Mouse (Mus musculus) embryo, embryonic 10.5 days (tissue): Measurements from ENCODE around the gene Acsm1.
A peak's percentile ranks its signal among the peaks of the same experiment; 100 is the strongest.

Source experiments
- DNase-seq: peaks from one replicate; pipeline ENCODE4 v3.0.0-alpha.2; 2015; ENCODE audit warnings: low spot score

The Acsm1 gene

DNA sequence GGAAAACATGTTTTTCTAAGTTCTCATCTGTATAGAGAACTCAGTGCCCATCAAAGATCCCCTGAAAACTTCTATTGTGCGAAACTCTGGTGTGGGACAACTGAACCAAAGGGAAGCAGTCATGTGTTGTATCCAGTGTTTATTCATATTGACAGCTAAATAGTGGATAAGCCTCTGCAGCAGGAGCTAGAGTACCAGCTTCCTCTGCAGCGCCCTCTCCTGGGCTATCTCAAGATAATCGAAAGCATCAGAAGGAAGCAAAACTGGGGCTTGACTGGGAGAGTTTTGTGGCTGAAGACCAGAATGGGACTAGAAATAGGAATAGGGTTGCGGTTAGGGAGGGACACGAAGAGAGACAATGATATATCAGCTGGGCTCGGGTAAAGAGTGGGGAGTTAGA lies 64.1 kb downstream of the Acsm1 start:
- peak; percentile 21 for DNase-seq

DNA sequence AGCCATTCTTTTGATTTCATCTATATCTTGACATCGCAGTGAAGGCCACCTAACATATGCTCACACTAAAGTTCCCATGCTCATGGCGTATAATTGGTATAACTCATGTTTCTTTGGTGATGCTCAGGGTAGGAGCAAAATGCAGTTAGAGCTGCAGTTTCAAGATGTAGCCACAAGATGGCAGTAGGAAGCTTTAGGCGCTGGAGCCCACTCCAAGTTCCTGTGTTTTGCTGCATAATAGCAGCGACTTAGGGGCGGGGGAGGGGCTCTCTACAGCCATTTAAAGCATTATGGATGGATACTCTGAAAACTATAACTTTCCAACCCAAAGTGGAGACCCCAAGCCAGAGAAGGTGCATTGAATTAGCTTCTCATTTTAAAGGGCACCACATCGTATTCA lies 66.6 kb downstream of the Acsm1 start:
- peak; percentile 82 for DNase-seq

DNA sequence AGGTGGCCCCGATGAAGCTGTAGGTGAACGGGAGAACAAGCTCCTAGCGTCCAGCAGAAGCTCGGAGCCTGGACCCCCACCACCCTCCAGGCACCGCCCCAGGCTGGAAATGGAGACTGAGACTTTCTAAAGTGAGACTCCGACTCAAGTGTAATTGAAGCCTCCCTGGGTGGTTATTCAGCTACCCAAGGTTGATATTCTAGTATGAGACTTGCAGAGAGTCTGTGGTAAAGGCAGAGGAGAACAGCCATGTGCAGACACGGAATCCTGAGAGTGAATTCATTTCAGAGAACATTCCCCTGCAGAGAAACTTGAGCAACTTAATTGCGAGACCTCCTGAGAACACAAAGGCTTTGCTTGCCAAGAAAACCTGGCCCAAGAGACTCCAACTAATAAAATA lies 73.3 kb downstream of the Acsm1 start:
- no peak for DNase-seq

DNA sequence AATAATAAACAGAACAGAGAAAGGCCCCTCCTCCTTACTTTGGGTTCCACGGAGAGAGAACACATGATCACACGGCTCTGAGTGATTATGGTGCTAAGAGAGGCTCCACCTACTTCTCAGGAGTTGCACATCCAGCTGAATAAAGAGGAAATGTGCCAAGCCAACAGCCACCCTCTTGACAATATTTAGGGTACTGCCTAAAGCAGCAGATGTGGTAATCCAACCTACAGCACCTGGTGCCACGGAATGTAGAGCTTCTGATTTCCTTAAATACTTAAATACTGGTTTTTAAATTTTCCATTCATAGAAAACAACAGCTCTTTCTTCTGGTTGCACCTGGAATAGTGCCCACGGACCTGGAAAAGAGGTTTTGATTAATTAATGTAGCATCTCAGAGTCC lies 75.9 kb downstream of the Acsm1 start:
- DNase-seq = no peak

DNA sequence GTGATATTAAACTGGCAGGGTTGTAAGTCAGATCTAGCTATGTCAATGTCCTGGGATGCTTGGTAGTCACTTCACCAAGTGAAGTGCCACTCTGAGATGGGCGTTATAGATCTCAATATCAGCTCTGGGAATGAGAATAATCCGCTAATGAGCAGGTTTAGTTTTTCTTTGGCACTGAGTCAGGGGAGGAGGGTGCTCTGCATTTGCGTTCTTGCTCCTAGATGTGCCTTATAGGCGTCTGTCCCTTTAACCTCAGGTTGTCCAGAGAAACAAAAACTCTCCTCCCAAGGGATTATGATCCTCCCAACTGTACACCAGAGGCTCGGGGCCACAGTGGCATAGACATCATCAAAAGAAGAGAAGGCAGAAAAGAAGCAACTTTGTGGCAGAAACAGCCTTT lies 82.9 kb downstream of the Acsm1 start, which contains the start of gene Acsm4:
Gene Acsm4, plus strand, starts transcription at position 301 of the 400 bp plus-strand sequence.
- DNase-seq = no peak

DNA sequence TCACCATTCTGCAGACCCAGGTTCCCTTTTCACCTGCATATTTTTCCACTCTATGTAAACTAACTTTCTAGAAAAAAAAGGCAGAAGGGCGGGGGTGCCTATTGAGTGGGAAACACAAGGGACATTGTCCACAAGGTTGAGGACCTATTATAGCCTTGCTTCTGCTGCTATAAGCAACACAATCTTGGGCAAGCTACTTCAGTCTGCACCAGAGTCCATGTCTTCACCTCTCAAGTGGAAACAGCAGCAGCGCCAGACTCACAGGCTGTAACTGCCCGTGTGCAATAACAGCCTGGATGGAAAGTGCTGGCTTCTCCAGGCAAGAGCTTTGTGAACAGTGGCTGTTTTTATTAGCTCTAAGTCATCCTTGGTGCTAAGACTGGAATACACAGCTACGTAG lies 85.5 kb downstream of the Acsm1 start:
- DNase-seq = no peak

DNA sequence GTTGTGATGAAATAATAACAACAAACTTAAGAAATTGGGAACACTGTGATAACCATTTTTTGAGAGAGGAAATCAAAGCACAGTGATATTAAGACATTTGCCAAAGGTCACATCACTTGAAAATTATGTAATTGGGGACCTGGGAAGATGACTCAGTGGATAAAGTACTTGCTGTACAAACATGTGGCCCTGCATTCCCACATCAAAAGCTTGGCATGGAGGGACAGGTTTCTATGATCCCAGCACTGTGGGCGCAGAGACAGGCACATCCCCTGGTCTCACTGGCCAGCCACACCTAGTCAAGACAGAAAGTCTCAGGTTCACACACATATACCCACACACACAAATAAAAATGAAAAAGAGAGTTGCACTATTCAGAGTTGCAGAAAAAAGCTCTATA lies 88.1 kb downstream of the Acsm1 start:
- no peak for DNase-seq
